Mouse (Mus musculus): ENCODE measurements around the gene Anpep. TPM values are rescaled to one million over a fixed set of nuclear protein-coding genes. Genes with fewer than 3 reads are reported as not detected.

Anpep gene
- polyA plus RNA-seq, 1 experiment, result 7,549 TPM

- Histone ChIP-seq H3K4me1 (ENCODE audit: control insufficient read depth, insufficient read depth, insufficient read length, low read length) (peaks cover 22% of the 10 kb centered on the region), H3K27ac (ENCODE audit: insufficient read depth, low read depth, low read length) (peak overlapping the region; percentile 43), H3K36me3 (ENCODE audit: control insufficient read depth, insufficient read depth, low read length) (no peaks in the 10 kb centered on the region), H3K27me3 (ENCODE audit: control insufficient read depth, insufficient read depth, low read length) (no peaks in the 10 kb centered on the region), H3K4me3 (ENCODE audit: low read depth, low read length) (peak overlapping the region; percentile 78)
- 12% methylated on average over 53 of the region's 53 CpGs for WGBS
- peak; percentile 60; the same call in 1 of the 2 replicates for TF ChIP-seq POLR2A (IDR thresholded peaks at IDR 0.05; ENCODE audit: low read depth, low read length)
- no peak for TF ChIP-seq CTCF (IDR thresholded peaks at IDR 0.05; ENCODE audit: extremely low read depth, insufficient read length, insufficient replicate concordance, low read depth, low read length)
Observed at GRCm38 (mm10) chr7:79847456-79848451, 13.1 kb downstream of the Anpep start.

GRCm38 (mm10) chr7:79846342-79846741 lies 14.5 kb downstream of the Anpep start:
- H3K27ac ChIP-seq (ENCODE audit: insufficient read depth, low read depth, low read length), result peak overlapping the region; percentile 19; the same call in 1 of the 2 replicates
- H3K27me3 ChIP-seq (ENCODE audit: control insufficient read depth, insufficient read depth, low read length), result no peaks in the 10 kb centered on the region
- H3K36me3 ChIP-seq (ENCODE audit: control insufficient read depth, insufficient read depth, low read length), result peaks cover 6% of the 10 kb centered on the region
- no peak for TF ChIP-seq CTCF (IDR thresholded peaks at IDR 0.05; ENCODE audit: extremely low read depth, insufficient read length, insufficient replicate concordance, low read depth, low read length)
- no peak for TF ChIP-seq POLR2A (IDR thresholded peaks at IDR 0.05; ENCODE audit: low read depth, low read length)
- peak overlapping the region; percentile 78 for H3K4me3 ChIP-seq (ENCODE audit: low read depth, low read length)
- WGBS, result 69% methylated on average over 2 of the region's 2 CpGs
- H3K4me1 ChIP-seq (ENCODE audit: control insufficient read depth, insufficient read depth, insufficient read length, low read length), result peaks cover 22% of the 10 kb centered on the region

- H3K27ac ChIP-seq (ENCODE audit: insufficient read depth, low read depth, low read length), result peak overlapping the region; percentile 87
- 27% methylated on average over 8 of the region's 8 CpGs for WGBS
- peak overlapping the region; percentile 44 for H3K4me3 ChIP-seq (ENCODE audit: low read depth, low read length)
Observed at GRCm38 (mm10) chr7:79844090-79844802, 16.6 kb downstream of the Anpep start.

GRCm38 (mm10) chr7:79842163-79842562 lies 18.7 kb downstream of the Anpep start:
- H3K4me1 ChIP-seq (ENCODE audit: control insufficient read depth, insufficient read depth, insufficient read length, low read length), result peaks cover 24% of the 10 kb centered on the region
- H3K27ac ChIP-seq (ENCODE audit: insufficient read depth, low read depth, low read length), result peak overlapping the region; percentile 88
- peak; percentile 92 for TF ChIP-seq POLR2A (IDR thresholded peaks at IDR 0.05; ENCODE audit: low read depth, low read length)
- TF ChIP-seq CTCF (IDR thresholded peaks at IDR 0.05; ENCODE audit: extremely low read depth, insufficient read length, insufficient replicate concordance, low read depth, low read length), result no peak
- H3K36me3 ChIP-seq (ENCODE audit: control insufficient read depth, insufficient read depth, low read length), result peaks cover 44% of the 10 kb centered on the region
- WGBS, result 25% methylated on average over 7 of the region's 7 CpGs
- no peaks in the 10 kb centered on the region for H3K27me3 ChIP-seq (ENCODE audit: control insufficient read depth, insufficient read depth, low read length)
- peak overlapping the region; percentile 72 for H3K4me3 ChIP-seq (ENCODE audit: low read depth, low read length)

More at GRCm38 (mm10) chr7:79844090-79844802, 16.6 kb downstream of the Anpep start:
- peaks cover 26% of the 10 kb centered on the region for H3K36me3 ChIP-seq (ENCODE audit: control insufficient read depth, insufficient read depth, low read length)
- no peaks in the 10 kb centered on the region for H3K27me3 ChIP-seq (ENCODE audit: control insufficient read depth, insufficient read depth, low read length)
- peaks cover 22% of the 10 kb centered on the region for H3K4me1 ChIP-seq (ENCODE audit: control insufficient read depth, insufficient read depth, insufficient read length, low read length)
- TF ChIP-seq CTCF (IDR thresholded peaks at IDR 0.05; ENCODE audit: extremely low read depth, insufficient read length, insufficient replicate concordance, low read depth, low read length) (no peak), POLR2A (IDR thresholded peaks at IDR 0.05; ENCODE audit: low read depth, low read length) (no peak)

- 21% methylated on average over 2 of the region's 2 CpGs for WGBS
- H3K4me1 ChIP-seq (ENCODE audit: control insufficient read depth, insufficient read depth, insufficient read length, low read length), result peaks cover 25% of the 10 kb centered on the region; the same call in 1 of the 2 replicates
- H3K4me3 ChIP-seq (ENCODE audit: low read depth, low read length), result peak overlapping the region; percentile 44
- no peak for TF ChIP-seq POLR2A (IDR thresholded peaks at IDR 0.05; ENCODE audit: low read depth, low read length)
- no peak for TF ChIP-seq CTCF (IDR thresholded peaks at IDR 0.05; ENCODE audit: extremely low read depth, insufficient read length, insufficient replicate concordance, low read depth, low read length)
- peaks cover 91% of the 10 kb centered on the region for H3K36me3 ChIP-seq (ENCODE audit: control insufficient read depth, insufficient read depth, low read length)
- H3K27ac ChIP-seq (ENCODE audit: insufficient read depth, low read depth, low read length), result peak overlapping the region; percentile 74
- H3K27me3 ChIP-seq (ENCODE audit: control insufficient read depth, insufficient read depth, low read length), result no peaks in the 10 kb centered on the region
Observed at GRCm38 (mm10) chr7:79837247-79837646, 23.6 kb downstream of the Anpep start.

- Histone ChIP-seq H3K4me3 (ENCODE audit: low read depth, low read length) (peak overlapping the region; percentile 40), H3K4me1 (ENCODE audit: control insufficient read depth, insufficient read depth, insufficient read length, low read length) (peaks cover 25% of the 10 kb centered on the region; the same call in 1 of the 2 replicates), H3K27me3 (ENCODE audit: control insufficient read depth, insufficient read depth, low read length) (no peaks in the 10 kb centered on the region), H3K36me3 (ENCODE audit: control insufficient read depth, insufficient read depth, low read length) (peaks cover 90% of the 10 kb centered on the region), H3K27ac (ENCODE audit: insufficient read depth, low read depth, low read length) (peak overlapping the region; percentile 41)
- no peak for TF ChIP-seq POLR2A (IDR thresholded peaks at IDR 0.05; ENCODE audit: low read depth, low read length)
- TF ChIP-seq CTCF (IDR thresholded peaks at IDR 0.05; ENCODE audit: extremely low read depth, insufficient read length, insufficient replicate concordance, low read depth, low read length), result no peak
- WGBS, result 89% methylated on average over 6 of the region's 6 CpGs
Observed at GRCm38 (mm10) chr7:79835196-79835595, 25.7 kb downstream of the Anpep start.
